Mouse (Mus musculus) liver, embryonic 14.5 days (tissue): ENCODE results near the gene E2f2.

Experiments used
- CTCF ChIP-seq: IDR thresholded peaks from 2 replicates; pipeline ENCODE4 v1.5.1; 2016; ENCODE audit warnings: antibody characterized with exemption, low read depth, control low read depth
- EP300 ChIP-seq: IDR thresholded peaks from 2 replicates; pipeline ENCODE4 v1.6.1; 2016; ENCODE audit warnings: antibody characterized with exemption, low read depth

GRCm38 (mm10) chr4:136195629-136196028, 23.4 kb downstream of the E2f2 start:
- TF ChIP-seq CTCF (no peak), EP300 (no peak)
